Mouse (Mus musculus) thymus, adult 2 months (tissue): Measurements from ENCODE around the gene Sem1. TPM values are rescaled to one million over a fixed set of nuclear protein-coding genes. Genes with fewer than 3 reads are reported as not detected.
"Not testable (repeated sequence)": the region's sequence is repeated elsewhere in the genome, so short reads cannot be mapped to it uniquely, and the experiment has no call there.

Source experiments
- DNase-seq: peaks from one replicate; pipeline ENCODE4 v3.0.0; 2021
- H3K27ac ChIP-seq: fragments of 200-500 bp; 2 replicates; pipeline ENCODE4 v1.5.1; 2012; ENCODE audit warnings: low read length, control low read depth; ENCODE audit not compliant: control insufficient read depth, insufficient read depth
- H3K27me3 ChIP-seq: fragments of 200-500 bp; 2 replicates; pipeline ENCODE4 v1.6.1; 2012; ENCODE audit warnings: mild to moderate bottlenecking, low read length, moderate library complexity, mixed read lengths; ENCODE audit not compliant: control insufficient read depth, insufficient read depth
- H3K36me3 ChIP-seq: fragments of 200-500 bp; 2 replicates; pipeline ENCODE4 v1.6.1; 2012; ENCODE audit warnings: mild to moderate bottlenecking, low read length, moderate library complexity; ENCODE audit not compliant: control insufficient read depth, insufficient read depth
- H3K4me1 ChIP-seq: fragments of 200-500 bp; replicated peaks from 2 replicates; pipeline ENCODE4 v1.6.1; 2012; ENCODE audit warnings: low read length; ENCODE audit not compliant: control insufficient read depth, insufficient read depth
- H3K4me3 ChIP-seq: fragments of 200-500 bp; 2 replicates; pipeline ENCODE4 v1.5.1; 2012; ENCODE audit warnings: mild to moderate bottlenecking, low read length, control low read depth, moderate library complexity; ENCODE audit not compliant: control insufficient read depth, insufficient read depth
- CTCF ChIP-seq: fragments of 200-500 bp; IDR thresholded peaks from 2 replicates; pipeline ENCODE4 v1.5.1; 2012; ENCODE audit warnings: mild to moderate bottlenecking, control low read depth, low read length, moderate library complexity, borderline replicate concordance; ENCODE audit not compliant: control insufficient read depth, poor library complexity, insufficient read depth; ENCODE audit errors: extremely low read depth
- POLR2A ChIP-seq: fragments of 200-500 bp; IDR thresholded peaks from 2 replicates; pipeline ENCODE4 v1.6.1; 2012; ENCODE audit warnings: mild to moderate bottlenecking, low read length, control low read depth, moderate library complexity; ENCODE audit not compliant: control insufficient read depth, poor library complexity, insufficient read depth; ENCODE audit errors: extremely low read depth
- WGBS: fragments of 180-500 bp; shearing (Covaris S2); methylation state at CpG from one replicate; pipeline ENCODE4 v1.1.7; 2018; 5-methylcytosine and 5-hydroxymethylcytosine counted together
- polyA plus RNA-seq: library from polyadenylated mRNA; depleted of rRNA; stranded (reverse); fragments of >200 nt; gene quantifications from 2 replicates; pipeline ENCODE4 v1.2.3, GENCODE M21; 2012

The Sem1 gene
- polyA plus RNA-seq, 1 experiment: 26.5 TPM

DNA sequence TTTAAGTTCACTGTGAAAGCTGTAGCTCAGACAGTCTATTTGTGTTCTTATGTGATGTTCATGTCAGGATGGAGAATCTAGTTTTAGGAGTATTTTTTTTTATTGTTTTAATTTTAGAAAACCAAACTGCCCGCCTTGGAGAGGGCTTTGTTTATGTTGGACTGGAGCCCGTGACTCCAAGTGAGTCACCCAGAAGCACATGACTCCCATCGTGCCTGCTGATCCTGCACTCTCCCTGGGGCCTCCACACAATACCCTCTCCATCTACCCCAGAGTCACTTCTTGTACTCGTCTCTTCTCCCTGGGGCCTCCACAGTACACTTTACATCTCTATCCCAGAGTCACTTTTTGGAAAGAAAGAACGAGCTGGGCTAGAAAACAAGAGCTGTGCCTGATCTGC lies 30.5 kb downstream of the Sem1 start:
- H3K27me3 ChIP-seq: no peaks in the 10 kb centered on the region
- no peak for TF ChIP-seq POLR2A
- TF ChIP-seq CTCF: no peak
- 81% methylated on average over 5 of the region's 5 CpGs for WGBS
- no peaks in the 10 kb centered on the region for H3K4me1 ChIP-seq
- DNase-seq: no peak
- H3K27ac ChIP-seq: no peak overlapping the region
- no peak overlapping the region for H3K4me3 ChIP-seq
- H3K36me3 ChIP-seq: no peaks in the 10 kb centered on the region

- no peak for DNase-seq
- Histone ChIP-seq H3K27ac (no peak overlapping the region), H3K36me3 (no peaks in the 10 kb centered on the region), H3K4me3 (no peak overlapping the region), H3K27me3 (no peaks in the 10 kb centered on the region), H3K4me1 (no peaks in the 10 kb centered on the region)
- TF ChIP-seq POLR2A: no peak
- no peak for TF ChIP-seq CTCF
- WGBS: 85% methylated on average over 4 of the region's 4 CpGs
These were observed 34.2 kb downstream of the Sem1 start for GRCm38 (mm10) chr6:6544255-6544645.

DNA sequence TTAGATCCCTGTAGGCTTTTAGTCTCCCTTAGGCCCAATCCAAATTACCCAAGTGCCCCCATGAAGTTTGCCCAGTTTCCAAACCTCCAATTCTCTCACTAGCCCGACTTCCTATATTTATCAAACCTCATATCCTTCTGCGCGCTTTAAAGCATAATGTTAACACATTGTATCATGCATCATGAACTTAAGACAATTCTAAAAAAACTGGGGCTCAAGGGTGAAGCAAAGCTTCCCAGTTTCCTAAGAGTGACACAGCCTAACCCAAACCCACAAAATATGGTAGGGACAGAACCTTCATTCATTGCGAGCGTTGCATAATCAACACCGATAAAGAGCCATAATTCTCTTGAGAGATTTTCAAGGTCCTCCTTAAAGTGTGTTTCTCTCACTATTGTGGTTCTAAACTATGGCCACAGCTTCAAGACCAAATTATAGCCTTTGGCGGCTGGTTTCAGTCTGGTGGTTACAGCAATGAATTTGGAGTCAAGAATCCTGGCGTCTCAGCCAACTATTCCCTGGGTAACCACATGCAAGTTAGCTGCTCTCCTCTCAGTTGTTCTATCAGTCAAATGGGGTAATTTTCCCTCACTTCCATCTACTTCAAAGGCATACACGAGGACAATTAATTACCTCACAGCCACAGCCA lies 34.7 kb downstream of the Sem1 start:
- no peak for DNase-seq
- H3K4me1 ChIP-seq: no peaks in the 10 kb centered on the region
- 95% methylated on average over 9 of the region's 9 CpGs for WGBS
- no peaks in the 10 kb centered on the region for H3K27me3 ChIP-seq
- TF ChIP-seq POLR2A (no peak), CTCF (no peak)
- H3K27ac ChIP-seq: no peak overlapping the region
- no peaks in the 10 kb centered on the region for H3K36me3 ChIP-seq
- H3K4me3 ChIP-seq: no peak overlapping the region

GRCm38 (mm10) chr6:6542133-6542532 lies 36.3 kb downstream of the Sem1 start:
- Histone ChIP-seq H3K4me1 (no peaks in the 10 kb centered on the region), H3K27ac (no peak overlapping the region), H3K27me3 (no peaks in the 10 kb centered on the region), H3K36me3 (no peaks in the 10 kb centered on the region), H3K4me3 (no peak overlapping the region)
- no peak for TF ChIP-seq CTCF
- no peak for DNase-seq

GRCm38 (mm10) chr6:6536781-6537466 lies 41.5 kb downstream of the Sem1 start:
- WGBS: 93% methylated on average over 5 of the region's 5 CpGs
- H3K27ac ChIP-seq: no peak overlapping the region
- TF ChIP-seq CTCF (no peak), POLR2A (no peak)
- no peaks in the 10 kb centered on the region for H3K4me1 ChIP-seq
- DNase-seq: no peak
- H3K27me3 ChIP-seq: no peaks in the 10 kb centered on the region
- H3K36me3 ChIP-seq: no peaks in the 10 kb centered on the region
- H3K4me3 ChIP-seq: no peak overlapping the region

- not testable (repeated sequence) for H3K36me3 ChIP-seq, H3K27me3 ChIP-seq, H3K27ac ChIP-seq, H3K4me1 ChIP-seq, DNase-seq, H3K4me3 ChIP-seq
- WGBS: 95% methylated on average over 5 of the region's 5 CpGs
These were observed 42.1 kb downstream of the Sem1 start for GRCm38 (mm10) chr6:6536359-6536758.
